Mouse (Mus musculus): ENCODE results near the gene Ccl9. TPM values are rescaled to one million over a fixed set of nuclear protein-coding genes. Genes with fewer than 3 reads are reported as not detected.
"Not testable (repeated sequence)": the region's sequence is repeated elsewhere in the genome, so short reads cannot be mapped to it uniquely, and the experiment has no call there.

Gene Ccl9
- total RNA-seq, 2 experiments from 2014 or later, result 2.4 to 6.2 TPM

DNA sequence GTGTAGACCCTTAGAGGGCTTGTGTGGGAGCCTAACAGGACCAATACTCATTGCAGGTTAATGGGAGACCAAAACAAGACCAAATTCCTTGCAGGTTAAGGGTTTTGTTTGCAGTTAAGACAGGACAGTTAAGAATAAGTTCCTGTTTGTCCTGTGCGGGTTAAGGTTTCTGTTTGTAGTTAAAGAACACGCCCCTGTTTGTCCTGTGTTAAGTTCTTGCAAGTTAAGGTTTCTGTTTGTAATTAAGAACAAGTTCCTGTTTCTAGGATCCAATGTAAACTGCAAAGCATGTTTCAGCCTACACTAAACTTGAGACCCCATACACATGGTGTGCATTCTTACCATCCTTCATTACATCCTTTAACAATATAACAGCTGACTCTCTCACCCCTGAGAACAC, 8.2 kb downstream of the Ccl9 start:
- Histone ChIP-seq H3K27ac (no peak overlapping the region), H3K4me3 (no peak overlapping the region)
- no peak for TF ChIP-seq CTCF (IDR thresholded peaks at IDR 0.05)
- intact Hi-C loops (cut with DNase I), result no loop called here
- DNase-seq, result no peak

DNA sequence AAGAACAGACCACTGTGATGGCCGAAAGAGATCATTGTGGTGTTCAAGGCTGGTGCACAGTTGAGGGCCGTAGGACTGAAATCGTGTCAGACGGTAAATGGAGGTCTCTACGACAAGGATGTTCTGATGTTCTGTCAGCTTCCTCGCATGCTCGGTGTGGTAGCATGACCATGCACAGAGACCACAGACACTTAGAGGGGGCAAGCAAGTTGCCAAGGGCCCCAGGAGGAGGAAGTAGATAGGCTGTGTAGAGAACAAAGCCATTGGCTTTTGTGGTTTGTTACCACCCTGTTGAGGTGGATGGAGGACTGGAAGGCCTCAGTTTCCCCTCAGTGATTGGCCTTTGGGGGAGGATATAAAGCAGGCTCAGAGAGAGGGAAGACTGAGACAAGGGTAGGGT, 9.2 kb downstream of the Ccl9 start:
- TF ChIP-seq CTCF (IDR thresholded peaks at IDR 0.05), result no peak
- DNase-seq, result no peak
- Histone ChIP-seq H3K4me3 (no peak overlapping the region), H3K27ac (no peak overlapping the region)
- intact Hi-C loops (cut with DNase I), result no loop called here

DNA sequence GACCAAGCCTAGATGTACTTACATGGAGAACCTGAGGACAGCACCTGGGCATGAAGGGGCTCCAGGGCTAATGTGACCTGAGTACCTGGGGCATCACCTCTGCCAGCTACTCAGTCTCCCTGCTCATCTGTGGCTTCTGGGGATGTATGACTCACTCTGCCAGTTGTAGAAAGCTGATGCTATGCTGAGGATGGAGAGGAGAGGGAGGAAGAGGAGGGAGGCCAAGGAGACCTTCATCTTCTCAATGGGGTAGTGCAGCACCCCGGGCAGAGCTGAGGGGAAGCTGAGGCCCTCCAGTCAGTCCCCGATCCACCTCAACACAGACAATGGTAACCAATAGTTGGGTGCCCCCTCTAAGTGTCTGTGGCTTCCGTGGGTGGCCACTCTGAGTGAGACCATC, 9.7 kb downstream of the Ccl9 start:
- intact Hi-C loops (cut with DNase I), result no loop called here
- no peak overlapping the region for H3K4me3 ChIP-seq
- H3K27ac ChIP-seq, result no peak overlapping the region
- TF ChIP-seq CTCF (IDR thresholded peaks at IDR 0.05), result no peak
- no peak for DNase-seq

DNA sequence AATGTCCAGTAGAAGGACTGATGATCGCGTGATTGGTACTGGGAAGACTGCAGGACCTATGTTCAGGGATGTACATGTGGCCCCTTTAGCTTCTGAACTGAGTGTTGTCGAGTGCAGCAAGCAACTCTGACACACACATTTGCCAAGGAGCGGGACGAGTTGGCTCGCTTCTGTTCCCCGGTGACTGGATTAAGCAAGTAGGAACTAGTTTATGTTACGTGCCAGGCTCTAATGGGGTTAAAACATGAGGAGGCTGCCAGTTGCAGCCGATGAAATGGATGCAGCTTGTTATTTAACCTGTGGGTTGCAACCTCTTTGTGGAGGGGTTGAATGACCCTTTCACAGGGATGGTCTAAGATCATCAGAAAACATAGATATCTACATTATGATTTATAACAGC, 10.4 kb downstream of the Ccl9 start:
- no peak for DNase-seq
- intact Hi-C loops (cut with DNase I), result no loop called here
- H3K27ac ChIP-seq, result no peak overlapping the region
- no peak overlapping the region for H3K4me3 ChIP-seq
- TF ChIP-seq CTCF (IDR thresholded peaks at IDR 0.05), result no peak

DNA sequence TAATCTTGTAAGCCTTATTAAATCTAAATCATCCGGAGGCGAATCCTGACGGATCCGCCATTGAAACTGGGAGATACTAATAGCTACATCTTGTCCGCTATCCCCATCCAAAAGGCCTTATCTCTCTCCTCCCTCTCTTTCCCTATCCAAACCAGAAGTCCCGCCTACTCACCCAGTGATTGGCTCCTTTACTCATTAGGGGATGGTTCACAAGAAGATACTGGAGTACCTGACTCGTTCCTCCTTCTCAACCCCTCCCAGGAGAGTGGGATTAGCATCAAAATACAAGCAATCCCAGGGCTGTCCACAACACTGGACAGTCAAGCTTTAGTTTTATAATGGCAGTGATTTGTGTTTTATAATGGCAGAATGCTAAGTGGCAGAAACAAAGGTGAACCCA, 11.1 kb downstream of the Ccl9 start:
- no peak for DNase-seq
- intact Hi-C loops (cut with DNase I), result no loop called here
- H3K27ac ChIP-seq, result no peak overlapping the region
- TF ChIP-seq CTCF (IDR thresholded peaks at IDR 0.05), result no peak
- no peak overlapping the region for H3K4me3 ChIP-seq

DNA sequence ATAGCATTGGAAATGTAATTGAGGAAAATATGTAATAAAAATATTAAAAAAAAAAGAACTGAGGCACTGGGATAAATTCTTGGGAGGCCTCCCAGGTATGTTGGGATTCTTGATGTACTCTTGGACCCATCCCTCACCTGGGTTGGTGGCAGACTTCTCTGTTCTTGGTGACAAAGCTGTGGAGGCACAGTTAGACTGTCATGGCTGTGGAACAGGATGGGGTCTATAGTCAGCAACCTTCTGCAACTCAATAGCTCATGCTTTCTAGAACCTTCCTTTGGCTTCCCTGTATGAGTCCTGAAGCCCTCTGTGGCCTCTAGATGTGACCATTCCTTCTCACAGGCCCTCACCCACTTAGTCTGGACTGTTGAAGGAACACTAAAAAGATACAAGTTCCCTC, 11.8 kb downstream of the Ccl9 start:
- TF ChIP-seq CTCF (IDR thresholded peaks at IDR 0.05), result no peak
- intact Hi-C loops (cut with DNase I), result no loop called here
- DNase-seq, result no peak
- H3K4me3 ChIP-seq, result no peak overlapping the region
- H3K27ac ChIP-seq, result no peak overlapping the region

DNA sequence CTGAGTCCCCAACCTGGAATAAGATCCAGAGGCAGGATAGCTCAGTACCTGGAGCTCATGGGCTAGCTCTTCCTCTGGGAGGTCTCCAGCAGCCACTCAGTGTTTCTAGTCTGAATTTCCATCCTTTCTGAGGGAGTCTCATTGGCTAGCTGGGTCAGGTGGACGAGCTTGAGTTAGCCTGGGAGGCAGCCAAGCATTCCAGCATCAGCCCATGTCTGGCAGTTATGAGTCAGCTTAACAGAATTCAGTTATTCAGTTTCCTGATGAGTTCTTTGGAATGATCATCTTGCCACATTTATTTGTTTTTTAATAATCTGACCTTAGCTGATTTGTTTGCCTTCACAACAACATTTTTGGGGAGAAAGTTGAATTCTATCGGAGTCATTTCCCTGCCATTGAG, 14.7 kb downstream of the Ccl9 start:
- TF ChIP-seq CTCF (IDR thresholded peaks at IDR 0.05), result no peak
- Histone ChIP-seq H3K4me3 (no peak overlapping the region), H3K27ac (peak overlapping the region; percentile 29; the same call in 1 of the 2 replicates)
- peak; percentile 55 for DNase-seq
- intact Hi-C loops (cut with DNase I), result no loop called here

DNA sequence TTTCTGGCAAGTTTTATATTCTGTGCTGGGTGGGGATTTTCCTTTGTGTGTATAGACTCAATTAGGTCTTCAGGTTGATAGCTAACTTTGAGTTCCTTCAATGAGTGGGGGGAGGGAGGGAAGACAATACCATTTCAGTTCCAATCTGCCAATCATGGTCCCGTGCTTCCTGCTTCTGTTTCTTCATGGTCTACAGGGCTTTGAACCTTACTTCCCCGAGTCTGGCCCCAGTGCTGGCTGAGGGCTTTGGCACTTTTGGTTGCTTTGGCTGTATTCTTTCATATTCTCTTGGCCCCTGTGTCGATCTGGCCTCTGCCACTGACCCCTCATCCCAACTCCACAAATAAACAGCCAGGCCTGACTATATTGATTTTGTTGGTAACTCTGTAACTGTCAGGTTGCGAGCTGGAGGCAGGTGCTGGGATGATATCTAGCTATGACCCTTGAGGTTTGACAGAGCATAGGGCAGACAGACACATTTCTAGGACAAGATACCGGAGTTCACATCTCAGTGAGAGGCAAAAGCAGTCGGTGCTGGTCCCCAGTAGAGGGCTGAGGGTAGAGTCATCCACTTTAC, 16.0 kb downstream of the Ccl9 start:
- no peak for DNase-seq
- no peak overlapping the region for H3K4me3 ChIP-seq
- no peak overlapping the region for H3K27ac ChIP-seq
- TF ChIP-seq CTCF (IDR thresholded peaks at IDR 0.05), result no peak
- intact Hi-C loops (cut with DNase I), result no loop called here

DNA sequence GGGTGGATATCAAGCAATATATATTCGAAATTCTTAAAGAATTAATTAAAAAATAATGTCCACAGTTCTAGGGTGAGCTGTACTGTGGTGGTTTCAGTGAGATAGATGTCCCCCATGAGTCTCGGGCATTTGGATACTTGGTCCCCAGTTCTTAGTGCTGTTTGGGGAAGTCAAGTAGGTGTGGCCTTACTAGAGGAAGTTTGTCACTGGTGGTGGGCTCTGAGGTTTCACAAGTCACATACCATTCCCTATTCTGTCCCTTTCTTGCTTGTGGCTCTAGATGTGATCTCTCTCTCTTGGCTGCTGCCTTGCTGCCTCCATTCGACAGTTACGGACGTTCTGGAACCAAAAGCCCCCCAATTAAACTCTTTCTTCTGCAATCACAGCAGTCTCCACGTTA, 18.0 kb downstream of the Ccl9 start:
- no peak for DNase-seq

DNA sequence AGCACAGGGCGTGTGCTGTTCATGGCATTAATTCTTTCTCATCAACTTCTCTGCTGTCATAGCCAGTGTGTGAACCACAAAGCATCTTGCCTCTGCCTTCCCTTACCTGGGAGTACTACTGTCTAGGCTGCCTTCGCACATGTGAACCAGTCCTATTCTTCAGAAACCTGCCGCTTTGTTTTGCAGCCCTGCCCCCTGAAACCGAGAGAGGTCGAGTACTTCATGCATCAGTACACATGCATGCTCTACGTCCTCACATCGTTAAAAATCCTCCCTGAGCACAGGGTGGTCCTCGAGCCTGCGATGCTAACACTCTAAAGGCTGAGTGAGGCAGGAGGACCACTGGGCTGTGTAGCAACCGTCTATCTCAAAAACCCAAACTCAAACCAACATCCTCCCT, 21.4 kb downstream of the Ccl9 start:
- DNase-seq, result no peak
- intact Hi-C loops (cut with DNase I), result no loop called here
- no peak overlapping the region for H3K4me3 ChIP-seq
- no peak overlapping the region for H3K27ac ChIP-seq
- TF ChIP-seq CTCF (IDR thresholded peaks at IDR 0.05), result no peak

More for the DNA sequence above, 18.0 kb downstream of the Ccl9 start:
- H3K4me3 ChIP-seq, result no peak overlapping the region
- no peak overlapping the region for H3K27ac ChIP-seq
- no peak for TF ChIP-seq CTCF (IDR thresholded peaks at IDR 0.05)
- intact Hi-C loops (cut with DNase I), result no loop called here

DNA sequence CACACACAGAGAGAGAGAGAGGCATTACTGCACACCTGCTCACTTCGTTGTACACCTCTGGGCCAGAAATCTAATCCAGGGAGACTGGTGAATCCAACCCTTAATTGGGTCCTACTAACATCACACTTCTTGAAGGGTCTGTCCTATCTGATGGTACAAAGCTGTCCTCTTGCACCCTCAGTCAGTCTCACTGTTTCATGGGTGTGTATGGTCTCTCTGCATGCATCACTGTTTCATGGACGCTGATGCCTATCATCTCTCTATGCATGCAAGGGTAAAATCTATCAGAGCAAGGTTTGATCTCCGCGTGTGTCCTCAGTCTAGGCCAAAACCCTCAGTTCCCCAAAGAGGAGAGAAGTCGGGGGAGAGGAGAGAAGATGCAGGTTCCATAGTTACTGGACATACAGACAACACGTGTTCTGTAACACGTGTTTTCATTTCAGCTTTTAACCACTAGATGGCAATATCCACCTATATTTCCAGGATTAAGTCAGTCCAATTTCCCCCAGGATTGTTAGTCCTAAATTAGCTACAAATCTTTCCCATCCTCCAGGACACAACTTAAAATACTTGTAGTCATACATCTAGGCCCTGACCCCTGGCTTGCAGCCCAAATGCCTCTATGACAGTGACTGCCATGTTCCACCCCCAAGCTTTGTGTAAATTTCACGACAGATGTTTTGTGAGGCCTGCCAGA, 22.2 kb downstream of the Ccl9 start:
- intact Hi-C loops (cut with DNase I), result loop anchor here (1.0 kb wide), 1 partner anchor 183 kb away; no protein-coding TSS in a partner anchor
- Histone ChIP-seq H3K4me3 (no peak overlapping the region), H3K27ac (no peak overlapping the region)
- peak; percentile 82 for TF ChIP-seq CTCF (IDR thresholded peaks at IDR 0.05)
- DNase-seq, result no peak

DNA sequence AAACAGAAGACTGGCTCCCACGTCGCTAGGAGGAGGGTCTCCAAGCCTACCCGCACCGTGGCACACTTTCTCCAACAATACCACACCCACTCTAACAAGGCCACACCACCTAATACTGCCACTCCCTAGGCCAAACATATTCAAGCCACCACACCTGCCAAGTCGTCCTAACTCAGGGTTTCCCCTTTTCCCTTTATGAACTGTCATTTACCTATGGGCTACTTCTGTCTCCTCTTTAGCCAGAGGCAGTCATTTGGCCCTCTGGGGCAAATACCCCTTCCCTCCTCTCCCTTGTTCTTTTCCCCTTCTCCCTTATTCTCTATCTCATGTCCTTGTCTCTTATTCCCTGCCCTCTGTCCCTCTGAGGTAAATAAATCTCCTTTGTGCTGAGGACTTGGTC, 26.8 kb downstream of the Ccl9 start:
- TF ChIP-seq CTCF (IDR thresholded peaks at IDR 0.05), result no peak
- Histone ChIP-seq H3K27ac (no peak overlapping the region), H3K4me3 (no peak overlapping the region)
- intact Hi-C loops (cut with DNase I), result no loop called here
- DNase-seq, result no peak

DNA sequence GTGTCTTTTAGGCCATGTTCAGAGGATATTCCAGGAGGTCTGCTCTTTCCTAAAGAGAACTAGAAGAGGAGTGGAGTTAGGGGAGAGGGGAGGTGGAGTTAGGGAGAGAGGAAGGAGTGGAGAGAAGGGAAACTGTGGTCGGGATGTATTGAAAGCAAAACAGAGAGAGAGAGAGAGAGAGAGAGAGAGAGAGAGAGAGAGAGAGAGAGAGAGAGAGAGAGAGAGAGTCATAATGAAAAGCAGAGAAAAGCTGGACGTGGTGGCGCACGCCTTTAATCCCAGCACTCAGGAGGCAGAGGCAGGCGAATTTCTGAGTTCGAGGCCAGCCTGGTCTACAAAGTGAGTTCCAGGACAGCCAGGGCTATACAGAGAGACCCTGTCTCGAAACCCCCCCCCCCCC, 27.4 kb downstream of the Ccl9 start:
- DNase-seq; H3K27ac ChIP-seq; intact Hi-C loops (cut with DNase I); H3K4me3 ChIP-seq: not testable (repeated sequence)

DNA sequence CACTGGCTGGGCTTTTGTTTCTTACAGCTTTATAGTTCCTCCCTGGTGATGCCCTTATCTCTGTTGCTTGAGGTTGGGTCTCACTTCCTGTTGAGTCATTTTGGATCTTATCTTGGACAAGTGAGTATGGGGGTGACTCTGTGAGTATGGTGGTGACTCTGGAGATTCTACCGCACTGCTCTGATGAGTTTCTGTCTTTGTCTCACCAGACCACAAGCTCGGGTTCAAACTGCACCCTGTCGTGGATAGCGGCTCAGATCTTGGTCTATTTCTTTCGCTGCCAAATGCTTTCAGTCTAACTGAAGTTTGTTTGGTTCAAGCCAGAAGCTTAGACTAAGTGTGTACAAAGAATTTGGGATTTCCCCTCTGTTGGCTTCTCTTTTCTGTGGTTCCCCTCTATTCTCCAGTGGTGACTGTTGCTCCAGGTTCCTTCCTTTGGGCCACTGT, 28.2 kb downstream of the Ccl9 start:
- intact Hi-C loops (cut with DNase I), result no loop called here
- Histone ChIP-seq H3K4me3 (no peak overlapping the region), H3K27ac (no peak overlapping the region)
- DNase-seq, result no peak
- no peak for TF ChIP-seq CTCF (IDR thresholded peaks at IDR 0.05)
